Mouse (Mus musculus) cerebellum, adult 2 months (tissue): Measurements from ENCODE around the gene Saa4.

Source experiments
- CTCF ChIP-seq: fragments of 200-500 bp; IDR thresholded peaks from 2 replicates; pipeline ENCODE4 v1.5.1; 2011; ENCODE audit warnings: low read depth, mild to moderate bottlenecking, control low read depth, low read length, moderate library complexity, borderline replicate concordance; ENCODE audit not compliant: insufficient read depth
- POLR2A ChIP-seq: fragments of 200-500 bp; IDR thresholded peaks from 2 replicates; pipeline ENCODE4 v1.6.1; 2011; ENCODE audit warnings: low read length, control low read depth, borderline replicate concordance; ENCODE audit not compliant: insufficient read depth

DNA sequence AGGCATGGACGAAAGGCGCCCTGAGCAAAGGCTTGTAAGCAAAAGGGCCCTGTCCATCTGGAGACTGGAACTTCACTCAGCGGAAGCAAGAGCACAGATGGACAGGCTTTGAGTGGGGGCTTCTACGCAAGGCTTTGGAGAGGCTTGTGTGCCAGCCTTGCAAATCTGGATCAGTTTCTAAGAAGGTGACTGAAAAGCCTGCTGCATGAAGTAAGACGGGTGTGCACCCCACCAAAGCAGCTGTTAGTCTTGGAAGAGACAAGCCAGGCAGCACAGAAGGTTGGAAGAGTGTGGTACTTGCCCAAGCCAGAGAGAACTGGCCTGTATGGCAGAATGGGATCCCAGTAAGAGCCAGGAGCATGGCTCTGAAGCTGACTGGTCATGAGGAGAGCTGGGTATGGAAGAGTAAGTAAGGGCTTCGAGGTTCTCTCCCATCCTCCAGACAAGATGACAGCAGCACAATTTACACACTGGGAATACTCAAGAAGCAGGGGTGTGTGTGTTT is 31.8 kb downstream of the Saa4 start:
- no peak for TF ChIP-seq CTCF
- TF ChIP-seq POLR2A, result no peak
